Mouse (Mus musculus): Measurements from ENCODE around the gene Cdc42bpb. TPM values are rescaled to one million over a fixed set of nuclear protein-coding genes. Genes with fewer than 3 reads are reported as not detected.
A peak's percentile ranks its signal among the peaks of the same experiment; 100 is the strongest.

Gene Cdc42bpb
- polyA plus RNA-seq (2015; fragmentation: Nextera tagmentation; extraction: Ambion mirVana): 29.3 and 32.9 TPM in 2 replicates

DNA sequence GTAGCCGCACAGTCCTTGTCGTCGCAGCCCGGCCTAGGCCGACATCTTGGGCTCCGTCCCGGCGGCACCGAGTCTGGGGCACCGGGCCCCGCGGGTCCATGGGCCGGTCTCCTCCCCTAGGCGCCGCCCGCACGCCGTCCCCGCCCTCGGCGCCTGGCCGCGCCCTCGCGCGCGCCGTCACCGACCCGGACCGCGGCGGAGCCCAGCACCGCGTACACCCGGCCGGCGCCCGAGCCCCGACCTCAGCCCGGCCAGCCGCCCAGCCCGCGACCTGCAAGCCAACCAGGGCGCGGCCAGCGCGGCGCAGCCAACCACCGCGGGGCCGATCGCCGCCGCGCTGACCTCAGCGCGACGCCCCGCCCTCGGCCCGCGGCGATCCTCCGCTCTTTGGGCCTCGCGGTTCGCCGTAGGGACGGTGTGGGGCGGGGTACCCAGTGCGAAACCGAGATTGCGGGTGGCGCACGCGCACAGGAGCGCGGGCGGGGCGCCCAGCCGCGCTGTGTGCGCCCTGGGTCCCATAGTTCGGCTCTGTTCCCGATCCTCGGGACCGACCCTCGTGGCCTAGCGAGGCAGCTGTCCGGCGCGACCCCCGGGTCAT, at the start of gene Cdc42bpb:
Gene Cdc42bpb (minus strand): TSS at position 343 of the 598 bp plus-strand sequence.
- H3K9me3 ChIP-seq (replicated peaks; ENCODE audit: control insufficient read depth, low read length): no peaks in the 10 kb centered on the region
- no peaks in the 10 kb centered on the region for H3K27me3 ChIP-seq (ENCODE audit: control insufficient read depth, insufficient read depth, low read length)
- H3K9ac ChIP-seq (ENCODE audit: low read length): peak within 1 kb of the TSS; percentile 98
- H3K36me3 ChIP-seq (ENCODE audit: control insufficient read depth, insufficient read depth, low read length): no peaks in the 10 kb centered on the region
- H3K4me1 ChIP-seq (ENCODE audit: control insufficient read depth, insufficient read depth, low read length): peaks cover 31% of the 10 kb centered on the region
- H3K4me3 ChIP-seq (replicated peaks; ENCODE audit: low read length): peak within 1 kb of the TSS; percentile 99
- whole genome bisulfite sequencing: under 1% methylated on average over 92 of the region's 94 CpGs
- H3K4me2 ChIP-seq (ENCODE audit: low read depth, low read length): peak within 1 kb of the TSS; percentile 92
- H3K27ac ChIP-seq (ENCODE audit: low read length): peak within 1 kb of the TSS; percentile 95
- peak; percentile 93 for ATAC-seq (ENCODE audit: insufficient read depth, low FRiP score)

DNA sequence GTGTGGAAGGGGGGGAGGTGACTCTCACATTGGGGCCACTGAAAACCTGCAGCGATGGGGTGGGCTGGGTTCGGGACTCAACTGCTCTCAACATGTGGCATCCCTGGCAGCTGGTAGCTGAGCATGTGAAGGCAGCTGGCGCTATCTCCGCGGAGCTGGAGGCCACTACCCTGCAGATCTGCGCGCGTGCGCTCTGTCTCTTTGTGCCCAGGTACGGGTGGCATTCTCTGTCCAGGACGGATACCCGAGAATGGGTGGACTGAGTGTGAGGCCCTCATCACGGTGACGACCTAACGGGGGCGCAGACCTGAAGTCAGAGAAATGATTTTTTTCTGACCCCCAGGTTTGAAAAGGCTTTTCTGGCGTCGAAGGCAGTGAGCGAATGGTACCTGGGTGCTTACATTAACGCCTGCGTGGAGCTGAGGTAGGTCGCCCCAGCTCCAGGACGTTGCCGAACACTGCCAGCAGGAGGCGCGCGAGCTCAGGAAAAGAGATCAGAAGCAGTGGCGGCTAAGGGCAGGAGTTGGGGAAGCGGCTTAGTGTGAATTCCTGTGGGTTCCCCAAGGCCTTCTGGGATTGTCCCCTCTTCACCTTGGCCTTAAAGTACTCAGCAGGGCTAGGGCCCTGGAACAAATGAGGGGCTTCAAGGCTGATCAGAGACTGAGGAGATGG, 48.4 kb upstream of the Cdc42bpb start:
- peaks cover 55% of the 10 kb centered on the region for H3K27me3 ChIP-seq (ENCODE audit: control insufficient read depth, insufficient read depth, low read length)
- no peaks in the 10 kb centered on the region for H3K9me3 ChIP-seq (replicated peaks; ENCODE audit: control insufficient read depth, low read length)
- no peak overlapping the region for H3K27ac ChIP-seq (ENCODE audit: low read length)
- H3K4me3 ChIP-seq (replicated peaks; ENCODE audit: low read length): no peak overlapping the region
- no peaks in the 10 kb centered on the region for H3K36me3 ChIP-seq (ENCODE audit: control insufficient read depth, insufficient read depth, low read length)
- H3K4me2 ChIP-seq (ENCODE audit: low read depth, low read length): no peak overlapping the region
- WGBS: 18% methylated on average over 29 of the region's 29 CpGs
- 0 out of 2 replicates have a peak, but pooled peaks have one; percentile 32 for ATAC-seq (ENCODE audit: insufficient read depth, low FRiP score)
- H3K9ac ChIP-seq (ENCODE audit: low read length): no peak overlapping the region
- peaks cover 40% of the 10 kb centered on the region for H3K4me1 ChIP-seq (ENCODE audit: control insufficient read depth, insufficient read depth, low read length)

DNA sequence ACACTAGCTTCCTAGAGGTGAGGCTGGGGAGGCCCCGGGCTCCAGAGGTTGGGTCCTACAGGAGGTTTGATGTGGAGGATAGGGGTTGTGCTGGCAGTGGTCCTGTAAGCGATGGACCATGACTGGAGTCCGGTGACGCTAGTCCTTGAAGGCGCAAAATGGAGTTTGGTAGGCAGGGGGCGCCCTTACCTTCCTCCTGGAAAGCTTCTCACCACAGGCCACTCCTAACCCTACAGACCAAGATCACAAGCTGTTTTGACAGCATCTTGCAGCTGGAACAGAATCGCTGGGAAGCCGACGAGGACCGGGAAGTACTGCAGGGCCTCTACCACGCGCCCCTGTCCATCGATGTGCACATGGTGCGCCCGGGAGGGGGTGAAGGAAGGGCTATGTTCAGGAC, 47.7 kb upstream of the Cdc42bpb start:
- no peak overlapping the region for H3K4me2 ChIP-seq (ENCODE audit: low read depth, low read length)
- ATAC-seq (ENCODE audit: insufficient read depth, low FRiP score): peak; percentile 11; the same call in 1 of the 2 replicates
- H3K4me1 ChIP-seq (ENCODE audit: control insufficient read depth, insufficient read depth, low read length): peaks cover 35% of the 10 kb centered on the region
- H3K9me3 ChIP-seq (replicated peaks; ENCODE audit: control insufficient read depth, low read length): no peaks in the 10 kb centered on the region
- no peak overlapping the region for H3K9ac ChIP-seq (ENCODE audit: low read length)
- no peaks in the 10 kb centered on the region for H3K36me3 ChIP-seq (ENCODE audit: control insufficient read depth, insufficient read depth, low read length)
- H3K27me3 ChIP-seq (ENCODE audit: control insufficient read depth, insufficient read depth, low read length): peaks cover 49% of the 10 kb centered on the region
- H3K4me3 ChIP-seq (replicated peaks; ENCODE audit: low read length): no peak overlapping the region
- 4% methylated on average over 15 of the region's 15 CpGs for WGBS
- no peak overlapping the region for H3K27ac ChIP-seq (ENCODE audit: low read length)

DNA sequence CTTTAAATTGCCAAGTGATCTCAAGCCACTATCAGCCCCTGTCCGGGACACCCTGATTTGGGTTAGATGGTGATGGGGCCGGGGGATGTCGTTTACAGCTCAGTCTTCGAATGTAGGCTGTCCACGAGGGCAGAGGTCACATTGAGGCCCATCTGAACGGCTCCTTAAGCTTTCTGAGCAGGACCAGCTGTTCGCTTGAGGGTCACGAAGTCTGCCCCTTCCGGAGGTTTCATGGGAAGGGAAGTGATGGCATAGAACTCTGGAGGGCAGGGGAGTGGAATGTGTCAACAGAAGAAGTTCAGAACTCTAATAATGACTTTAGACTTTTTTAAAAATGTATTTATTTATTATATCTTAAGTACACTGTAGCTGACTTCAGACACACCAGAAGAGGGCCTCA, 47.0 kb upstream of the Cdc42bpb start:
- Histone ChIP-seq H3K4me2 (ENCODE audit: low read depth, low read length) (no peak overlapping the region), H3K27me3 (ENCODE audit: control insufficient read depth, insufficient read depth, low read length) (peaks cover 42% of the 10 kb centered on the region), H3K36me3 (ENCODE audit: control insufficient read depth, insufficient read depth, low read length) (no peaks in the 10 kb centered on the region), H3K4me3 (replicated peaks; ENCODE audit: low read length) (no peak overlapping the region), H3K4me1 (ENCODE audit: control insufficient read depth, insufficient read depth, low read length) (peaks cover 28% of the 10 kb centered on the region), H3K27ac (ENCODE audit: low read length) (no peak overlapping the region), H3K9ac (ENCODE audit: low read length) (no peak overlapping the region), H3K9me3 (replicated peaks; ENCODE audit: control insufficient read depth, low read length) (no peaks in the 10 kb centered on the region)
- WGBS: 33% methylated on average over 9 of the region's 9 CpGs
- no peak for ATAC-seq (ENCODE audit: insufficient read depth, low FRiP score)

DNA sequence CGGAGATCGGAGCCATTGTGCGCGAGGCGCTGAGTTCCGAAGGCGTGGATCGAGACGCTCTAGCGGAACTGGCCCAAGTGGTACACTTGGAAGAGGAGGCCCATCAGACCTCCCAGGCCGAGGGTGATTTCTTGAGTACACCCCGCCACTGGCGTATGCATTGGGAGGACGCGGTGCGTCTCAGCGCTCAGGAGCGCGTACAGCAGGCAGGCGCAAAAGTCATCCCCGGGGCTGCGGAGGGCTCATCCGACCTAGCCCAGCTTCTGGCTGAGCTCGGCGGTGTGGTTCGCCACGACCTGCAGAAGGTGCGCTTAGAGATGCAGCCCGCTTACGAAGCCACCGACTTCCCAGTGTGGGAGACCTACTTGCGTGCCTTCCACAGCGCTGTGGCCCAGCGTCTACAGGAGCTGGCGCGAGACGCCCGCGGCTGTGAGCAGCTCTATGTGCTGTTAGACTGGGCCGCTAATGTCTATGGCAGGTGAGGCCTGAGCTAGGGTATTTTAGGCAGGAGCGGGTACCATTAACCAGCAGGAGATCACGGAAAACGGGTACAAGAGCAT, 46.1 kb upstream of the Cdc42bpb start:
- Histone ChIP-seq H3K36me3 (ENCODE audit: control insufficient read depth, insufficient read depth, low read length) (no peaks in the 10 kb centered on the region), H3K4me1 (ENCODE audit: control insufficient read depth, insufficient read depth, low read length) (peaks cover 21% of the 10 kb centered on the region), H3K4me3 (replicated peaks; ENCODE audit: low read length) (peak overlapping the region; percentile 20), H3K27me3 (ENCODE audit: control insufficient read depth, insufficient read depth, low read length) (peaks cover 42% of the 10 kb centered on the region), H3K9ac (ENCODE audit: low read length) (no peak overlapping the region), H3K4me2 (ENCODE audit: low read depth, low read length) (peak overlapping the region; percentile 32), H3K9me3 (replicated peaks; ENCODE audit: control insufficient read depth, low read length) (no peaks in the 10 kb centered on the region), H3K27ac (ENCODE audit: low read length) (no peak overlapping the region)
- WGBS: 14% methylated on average over 43 of the region's 43 CpGs
- ATAC-seq (ENCODE audit: insufficient read depth, low FRiP score): no peak

DNA sequence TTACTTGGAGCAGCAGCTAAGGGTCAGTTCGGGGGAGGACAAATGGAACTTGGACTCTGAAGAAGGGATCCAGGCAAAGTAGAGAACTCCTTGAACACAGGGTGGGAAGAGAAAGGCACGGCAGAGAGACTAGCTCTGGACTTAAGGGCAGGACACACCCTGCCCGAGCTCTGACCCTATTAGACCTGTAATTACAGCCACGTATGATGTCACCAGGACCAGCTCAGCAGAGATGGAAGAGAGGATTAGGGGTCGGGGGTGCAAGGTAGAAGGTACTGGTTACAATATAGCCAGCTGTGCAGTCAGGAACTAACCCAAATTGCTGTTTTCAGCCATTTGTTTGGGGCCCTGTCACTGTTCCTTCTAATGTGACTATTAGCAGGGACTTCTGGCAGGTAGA, 45.3 kb upstream of the Cdc42bpb start:
- peaks cover 34% of the 10 kb centered on the region for H3K27me3 ChIP-seq (ENCODE audit: control insufficient read depth, insufficient read depth, low read length)
- H3K9me3 ChIP-seq (replicated peaks; ENCODE audit: control insufficient read depth, low read length): no peaks in the 10 kb centered on the region
- H3K4me2 ChIP-seq (ENCODE audit: low read depth, low read length): no peak overlapping the region
- H3K4me1 ChIP-seq (ENCODE audit: control insufficient read depth, insufficient read depth, low read length): peaks cover 17% of the 10 kb centered on the region
- H3K36me3 ChIP-seq (ENCODE audit: control insufficient read depth, insufficient read depth, low read length): no peaks in the 10 kb centered on the region
- no peak for ATAC-seq (ENCODE audit: insufficient read depth, low FRiP score)
- no peak overlapping the region for H3K4me3 ChIP-seq (replicated peaks; ENCODE audit: low read length)
- no peak overlapping the region for H3K9ac ChIP-seq (ENCODE audit: low read length)
- WGBS: 51% methylated on average over 5 of the region's 5 CpGs
- H3K27ac ChIP-seq (ENCODE audit: low read length): no peak overlapping the region

DNA sequence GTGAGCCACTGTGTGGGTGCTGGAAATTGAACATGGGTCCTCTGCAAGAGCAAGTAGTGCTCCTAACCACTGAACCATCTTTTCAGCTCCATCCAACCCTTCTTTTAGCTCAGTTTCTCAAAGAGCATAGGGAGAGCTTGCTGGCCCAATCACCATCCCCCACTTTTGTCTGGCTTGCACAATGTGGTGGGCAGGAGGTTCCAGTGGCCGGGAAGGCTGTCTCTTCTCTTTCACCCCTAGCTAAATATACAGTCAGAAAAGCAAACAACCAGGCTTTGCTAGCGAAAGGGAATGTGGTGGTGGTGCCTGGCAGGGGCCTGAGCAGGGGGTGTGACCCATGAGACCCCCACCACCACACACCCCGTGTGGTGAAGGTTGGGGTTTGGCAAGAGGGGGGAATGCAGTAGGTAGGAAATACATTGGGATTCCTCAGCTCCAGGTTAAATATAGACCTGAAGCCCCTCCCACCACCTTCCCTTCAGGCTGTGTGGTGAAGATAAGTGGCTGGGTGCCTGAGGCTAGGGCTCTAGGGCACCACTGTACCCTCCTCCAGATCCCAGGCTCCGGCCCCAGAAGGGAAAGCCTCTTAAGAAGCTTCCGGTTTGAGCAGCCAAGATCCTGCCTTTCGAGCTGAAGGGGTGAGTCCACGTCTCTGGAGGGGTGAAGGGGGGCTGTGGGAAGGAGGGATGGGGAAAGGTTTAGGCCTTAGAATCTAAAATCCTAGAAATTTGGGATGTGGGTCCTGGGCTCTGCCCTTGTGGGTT, 43.6 kb upstream of the Cdc42bpb start:
- no peak overlapping the region for H3K27ac ChIP-seq (ENCODE audit: low read length)

DNA sequence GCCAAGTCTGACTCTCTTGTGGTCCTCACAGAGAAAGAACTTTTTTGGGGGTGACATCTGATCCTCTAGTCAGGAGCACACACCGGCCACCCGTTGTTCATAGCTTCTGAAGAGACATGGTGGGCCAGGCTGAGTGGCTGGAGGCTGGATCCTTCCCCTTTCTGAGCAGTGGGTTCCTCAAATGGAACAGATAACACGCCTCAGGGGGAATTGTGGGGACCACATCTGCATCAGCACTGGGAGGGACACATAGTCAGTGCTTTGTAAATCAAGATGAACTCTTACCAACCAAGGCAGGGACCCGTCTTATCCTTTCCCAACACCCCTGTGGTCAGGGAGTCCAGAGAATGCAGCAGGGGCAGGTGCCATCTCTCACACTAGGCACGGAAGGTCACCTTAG, 42.4 kb upstream of the Cdc42bpb start:
- WGBS: 78% methylated on average over 5 of the region's 5 CpGs
- Histone ChIP-seq H3K36me3 (ENCODE audit: control insufficient read depth, insufficient read depth, low read length) (no peaks in the 10 kb centered on the region), H3K4me2 (ENCODE audit: low read depth, low read length) (no peak overlapping the region), H3K27ac (ENCODE audit: low read length) (no peak overlapping the region), H3K27me3 (ENCODE audit: control insufficient read depth, insufficient read depth, low read length) (peaks cover 27% of the 10 kb centered on the region), H3K9ac (ENCODE audit: low read length) (no peak overlapping the region), H3K4me3 (replicated peaks; ENCODE audit: low read length) (no peak overlapping the region), H3K9me3 (replicated peaks; ENCODE audit: control insufficient read depth, low read length) (no peaks in the 10 kb centered on the region), H3K4me1 (ENCODE audit: control insufficient read depth, insufficient read depth, low read length) (peaks cover 30% of the 10 kb centered on the region)
- ATAC-seq (ENCODE audit: insufficient read depth, low FRiP score): no peak

More for the DNA sequence above, 43.6 kb upstream of the Cdc42bpb start:
- Histone ChIP-seq H3K4me2 (ENCODE audit: low read depth, low read length) (no peak overlapping the region), H3K36me3 (ENCODE audit: control insufficient read depth, insufficient read depth, low read length) (no peaks in the 10 kb centered on the region), H3K9ac (ENCODE audit: low read length) (no peak overlapping the region), H3K27me3 (ENCODE audit: control insufficient read depth, insufficient read depth, low read length) (peaks cover 33% of the 10 kb centered on the region), H3K9me3 (replicated peaks; ENCODE audit: control insufficient read depth, low read length) (no peaks in the 10 kb centered on the region), H3K4me3 (replicated peaks; ENCODE audit: low read length) (no peak overlapping the region), H3K4me1 (ENCODE audit: control insufficient read depth, insufficient read depth, low read length) (peaks cover 30% of the 10 kb centered on the region)
- WGBS: 31% methylated on average over 7 of the region's 7 CpGs
- no peak for ATAC-seq (ENCODE audit: insufficient read depth, low FRiP score)

Data from stomach, embryonic 16.5 days (tissue).